Mouse (Mus musculus): ENCODE results near the gene Teddm3.

DNA sequence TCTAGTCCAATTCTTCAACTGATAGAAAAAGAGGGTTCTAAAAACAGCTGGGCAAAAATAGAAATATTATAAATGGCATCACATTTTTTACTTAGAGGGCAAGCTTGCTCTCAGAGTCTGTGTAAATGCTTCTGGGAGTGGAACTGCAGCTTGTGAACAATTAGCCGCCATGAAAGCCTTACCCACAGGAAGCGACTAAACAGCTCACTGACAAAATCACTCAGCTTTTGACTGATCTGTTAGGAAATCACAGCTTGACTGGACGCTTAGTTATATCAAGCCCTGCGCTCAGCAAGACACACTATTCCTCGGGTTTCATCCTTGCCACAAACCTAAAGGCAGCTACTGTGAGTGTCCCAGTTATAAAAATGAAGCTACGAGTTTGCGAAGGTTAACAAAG lies 33.8 kb upstream of the Teddm3 start:
- no peak for TF ChIP-seq CTCF (IDR thresholded peaks at IDR 0.05; ENCODE audit: low read depth)
- TF ChIP-seq EP300 (IDR thresholded peaks at IDR 0.05; ENCODE audit: low read depth) = no peak

Measured in heart, postnatal 0 days (tissue).